Mouse (Mus musculus): Measurements from ENCODE around the gene Olfr112.
"Not testable (repeated sequence)": the region's sequence is repeated elsewhere in the genome, so short reads cannot be mapped to it uniquely, and the experiment has no call there.

The Olfr112 gene

DNA sequence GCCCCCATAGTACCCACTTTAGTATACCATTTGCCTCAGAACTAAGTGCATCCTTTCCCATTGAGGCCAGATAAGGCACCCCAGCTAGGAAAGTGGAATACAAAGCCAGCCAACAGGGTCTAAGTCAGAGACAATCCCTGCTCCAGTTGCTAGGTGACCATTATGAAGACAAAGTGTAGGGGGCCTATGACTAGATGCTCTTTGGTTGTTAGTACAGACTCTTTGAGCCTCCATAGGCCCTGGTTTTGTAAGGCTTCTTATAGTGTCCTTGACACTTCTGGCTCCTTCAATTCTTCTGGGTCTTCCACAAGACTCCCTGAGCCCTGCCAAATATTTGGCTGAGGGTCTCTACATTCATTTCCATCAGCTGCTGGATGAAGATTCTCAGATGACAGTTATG is at the start of gene Olfr112:
Gene Olfr112 (minus strand): TSS at position 101 of the 400 bp plus-strand sequence.
- no peak for DNase-seq (ENCODE audit: low spot score)

DNA sequence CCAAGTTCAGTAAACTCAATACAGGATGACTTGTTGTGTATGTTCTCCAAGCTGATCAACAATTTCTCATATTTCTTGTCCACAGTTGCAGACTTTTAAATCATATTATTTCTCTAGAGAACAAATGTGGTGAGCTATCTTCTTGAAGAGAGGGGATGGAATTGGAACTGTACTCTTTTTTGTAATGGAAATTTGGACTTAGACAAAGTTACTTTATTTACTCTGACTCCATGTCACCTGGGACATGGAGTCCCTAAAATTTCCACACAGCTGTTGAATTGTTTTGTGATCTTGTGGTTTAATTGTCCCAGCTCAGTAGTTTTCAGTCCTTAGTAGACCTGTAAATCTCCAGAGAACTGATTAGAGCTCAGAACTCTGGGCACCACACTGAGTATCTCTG is 23.4 kb upstream of the Olfr112 start, which contains the start of gene Olfr114:
Gene Olfr114 (minus strand): TSS at position 101 of the 400 bp plus-strand sequence.
- DNase-seq (ENCODE audit: low spot score), result no peak

DNA sequence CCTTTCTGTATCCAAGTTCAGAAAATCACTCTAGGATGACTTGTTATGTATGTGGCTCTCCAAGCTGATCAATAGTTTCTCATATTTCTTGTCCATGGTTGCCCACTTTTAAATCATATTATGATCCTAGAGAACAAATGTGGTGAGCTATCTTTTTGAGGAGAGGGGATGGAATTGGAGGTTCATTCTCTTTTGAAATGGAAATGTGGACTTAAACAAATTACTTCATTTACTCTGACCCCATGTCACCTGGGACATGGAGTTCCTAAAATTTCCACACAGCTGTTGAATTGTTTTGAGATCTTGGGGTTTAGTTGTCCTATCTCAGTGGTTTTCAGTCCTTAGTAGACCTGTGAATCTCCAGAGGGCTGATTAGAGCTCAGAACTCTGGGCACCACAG is 8.3 kb upstream of the Olfr112 start, which contains the start of gene Olfr113:
Gene Olfr113 (minus strand): TSS at position 101 of the 400 bp plus-strand sequence.
- no peak for DNase-seq (ENCODE audit: low spot score)

DNA sequence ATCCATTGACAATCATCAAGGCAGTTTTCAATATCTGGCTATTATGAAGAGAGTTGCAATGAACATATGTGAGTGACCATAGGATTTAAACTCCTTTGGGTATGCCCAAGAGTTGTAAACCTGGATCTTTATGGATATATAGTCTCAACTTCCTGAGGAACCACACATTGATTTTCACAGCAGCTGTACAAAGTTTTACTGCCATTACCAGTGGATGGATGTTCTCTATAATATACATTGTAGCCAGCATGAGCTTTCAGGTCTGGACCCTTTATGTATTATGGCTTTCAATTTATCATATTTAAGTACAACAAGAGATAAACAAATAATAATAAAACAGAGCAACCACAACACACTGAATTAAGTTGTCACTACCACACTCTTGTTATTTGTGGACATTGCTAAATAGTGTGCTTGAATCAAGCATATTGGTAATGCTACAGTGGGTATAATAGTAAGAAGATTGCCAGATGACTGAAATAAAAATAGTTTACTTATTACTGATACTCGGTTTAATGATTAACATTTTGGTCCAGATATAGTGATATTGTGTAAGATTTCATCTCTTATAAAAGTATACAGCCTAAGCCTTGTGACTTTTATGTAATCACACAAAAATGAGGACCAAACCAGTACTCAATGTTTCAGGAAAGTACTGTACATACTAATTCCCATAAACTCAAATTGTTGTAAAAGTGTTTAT is 10.2 kb downstream of the Olfr112 start:
- DNase-seq (ENCODE audit: low spot score), result no peak

DNA sequence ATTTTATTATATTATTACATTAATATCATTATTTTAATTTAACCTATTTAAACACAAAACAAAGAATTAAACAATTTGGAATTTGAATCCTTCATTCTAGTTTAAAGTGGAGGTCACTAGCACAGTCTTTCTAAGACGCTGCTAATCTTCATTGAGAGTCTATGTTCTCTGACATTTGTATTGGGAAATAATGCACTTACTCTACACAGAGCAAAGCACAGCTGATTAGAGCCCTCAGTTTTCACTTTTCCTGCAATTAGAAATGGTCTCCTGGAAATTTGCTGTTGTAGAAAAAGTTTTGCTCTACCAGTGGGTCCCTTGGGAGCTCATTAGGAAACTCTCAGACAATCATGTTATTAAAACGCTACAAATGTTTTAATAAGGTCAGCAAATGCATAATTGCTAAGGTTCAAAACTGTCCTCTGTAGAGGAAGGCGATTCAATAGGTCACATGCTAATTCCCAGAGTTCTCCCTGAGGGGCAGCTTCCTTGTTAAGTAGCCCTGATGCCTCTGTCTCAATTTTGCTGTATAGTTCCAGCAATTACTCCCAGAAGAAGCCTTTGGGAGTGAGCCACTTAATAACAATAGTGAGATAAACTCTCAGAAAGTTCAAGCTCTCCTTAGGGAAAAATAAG is 25.3 kb downstream of the Olfr112 start:
- no peak for DNase-seq (ENCODE audit: low spot score)

DNA sequence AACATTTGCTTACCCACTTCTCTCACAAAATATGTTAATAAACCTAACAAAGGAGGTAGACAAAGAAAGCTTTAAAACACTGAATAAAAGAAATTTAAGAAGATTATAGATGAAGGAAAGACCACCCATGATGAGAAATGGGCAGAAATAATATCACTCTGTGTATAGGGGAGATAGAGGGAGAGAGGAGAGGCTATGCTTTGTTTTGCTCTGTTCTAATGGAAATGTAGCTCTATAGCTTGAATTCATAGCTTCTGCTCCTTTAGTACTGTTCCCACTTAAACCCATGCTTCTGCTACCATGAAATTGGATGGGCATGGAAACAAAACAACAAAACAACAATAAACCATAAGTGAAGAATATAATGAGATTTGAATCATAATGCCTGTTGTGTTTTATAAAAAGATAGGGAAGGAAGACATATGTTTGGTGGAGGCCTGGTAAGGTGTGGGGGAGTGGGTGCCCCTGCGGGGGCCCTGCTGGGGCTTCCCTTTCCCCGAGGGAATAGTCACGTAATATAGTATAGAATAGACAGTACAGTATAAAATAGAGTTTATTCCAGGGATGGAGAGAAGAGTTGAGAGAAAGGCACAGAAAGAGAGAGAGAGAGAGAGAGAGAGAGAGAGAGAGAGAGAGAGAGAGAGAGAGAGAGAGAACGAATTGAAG is 27.7 kb downstream of the Olfr112 start:
- no peak for DNase-seq (ENCODE audit: low spot score)

DNA sequence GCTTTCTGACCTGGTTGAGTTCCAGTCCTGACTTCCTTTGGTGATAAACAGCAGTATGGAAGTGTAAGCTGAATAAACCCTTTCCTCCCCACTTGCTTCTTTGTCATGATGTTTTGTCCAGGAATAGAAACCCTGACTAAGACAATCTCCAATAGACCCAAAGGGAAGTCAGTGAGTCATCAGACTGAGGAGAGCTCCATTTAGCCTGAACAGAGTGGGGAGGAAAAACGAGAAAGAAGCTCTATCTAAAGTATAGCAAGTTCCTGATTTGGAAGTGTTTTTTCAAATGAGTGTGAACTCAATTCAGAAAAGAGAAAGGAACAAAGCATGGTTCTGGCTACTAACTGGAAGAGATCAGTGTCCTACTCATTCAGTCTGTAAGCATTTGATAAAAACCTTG is 30.8 kb downstream of the Olfr112 start:
- DNase-seq (ENCODE audit: low spot score), result not testable (repeated sequence)

DNA sequence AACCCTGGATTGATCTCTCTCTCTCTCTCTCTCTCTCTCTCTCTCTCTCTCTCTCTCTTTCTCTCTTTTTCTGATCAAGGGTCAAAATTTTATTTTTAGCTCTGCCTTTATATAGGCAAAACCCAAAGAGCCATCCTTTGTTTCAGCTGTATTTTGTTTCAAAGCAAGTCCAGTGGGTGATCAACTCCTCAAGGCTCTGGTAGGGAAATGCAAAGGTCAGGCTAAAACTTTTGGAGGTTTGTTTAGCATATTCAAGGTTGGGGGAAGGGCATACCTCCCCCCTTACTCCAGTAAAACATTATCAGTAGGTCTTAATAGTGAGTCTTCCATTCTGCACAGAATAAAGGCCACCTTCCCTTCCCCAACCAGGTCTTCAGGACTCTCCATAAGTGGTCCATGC is 34.1 kb downstream of the Olfr112 start:
- no peak for DNase-seq (ENCODE audit: low spot score)

DNA sequence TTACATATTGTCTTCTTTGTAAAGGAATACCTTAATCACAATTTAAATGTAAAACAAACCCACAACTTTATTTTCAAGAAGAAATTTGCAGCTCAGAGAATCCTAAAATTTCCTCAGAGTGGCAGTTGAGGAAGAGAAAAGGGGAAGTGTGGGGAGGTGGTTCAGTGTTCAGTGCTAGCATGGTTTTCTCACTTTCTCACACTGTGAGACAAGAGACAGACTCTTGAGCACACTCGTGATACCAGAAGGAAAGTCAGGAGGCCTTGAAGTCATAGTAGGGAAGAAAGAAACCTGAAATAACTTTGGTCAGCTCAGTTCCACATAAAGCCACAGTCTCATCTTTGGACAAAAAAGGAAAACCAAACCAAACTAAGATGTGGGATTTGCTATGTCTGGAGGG is 43.8 kb downstream of the Olfr112 start:
- DNase-seq (ENCODE audit: low spot score), result not testable (repeated sequence)

DNA sequence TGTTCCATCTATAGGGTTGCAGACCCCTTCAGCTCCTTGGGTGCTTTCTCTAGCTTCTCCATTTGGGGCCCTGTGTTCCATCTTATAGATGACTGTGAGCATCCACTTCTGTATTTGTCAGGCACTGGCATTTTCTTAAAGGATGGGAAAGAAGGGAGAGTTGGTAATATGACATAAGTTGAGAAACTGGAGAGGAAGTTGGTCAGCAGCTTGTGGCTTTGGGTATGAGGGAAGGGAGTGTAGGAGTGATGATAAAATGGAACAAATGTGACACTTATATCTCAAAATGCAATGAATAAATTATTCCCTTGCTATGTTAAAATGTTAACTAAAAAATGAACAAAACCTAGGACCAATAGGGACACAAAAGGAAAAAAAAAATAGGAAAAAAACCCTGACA is 44.6 kb downstream of the Olfr112 start:
- DNase-seq (ENCODE audit: low spot score), result not testable (repeated sequence)
